Mouse (Mus musculus) liver, embryonic 16.5 days (tissue): ENCODE results near the gene Mrpl2. TPM values are rescaled to one million over a fixed set of nuclear protein-coding genes. Genes with fewer than 3 reads are reported as not detected.

Source experiments
- ATAC-seq: fragments of 200-750 bp; cut with Nextera tagmentation; 2 replicates; pipeline ENCODE4 v1.8.0; 2017; ENCODE audit warnings: low read depth, mild to moderate bottlenecking, moderate number of reproducible peaks, moderate library complexity
- H3K27ac ChIP-seq: fragments of 300-500 bp; sonication (generic); 2 replicates; pipeline ENCODE4 v1.5.1; 2014; ENCODE audit warnings: mild to moderate bottlenecking, low read length
- H3K27me3 ChIP-seq: fragments of 300-500 bp; sonication (generic); 2 replicates; pipeline ENCODE4 v1.6.1; 2014; ENCODE audit warnings: low read depth, low read length, mixed read lengths; ENCODE audit not compliant: control insufficient read depth, insufficient read depth
- H3K36me3 ChIP-seq: fragments of 300-500 bp; sonication (generic); 2 replicates; pipeline ENCODE4 v1.6.1; 2014; ENCODE audit warnings: mild to moderate bottlenecking; ENCODE audit not compliant: control insufficient read depth, insufficient read depth
- H3K4me1 ChIP-seq: fragments of 300-500 bp; sonication (generic); 2 replicates; pipeline ENCODE4 v1.6.1; 2014; ENCODE audit warnings: low read depth, low read length, mixed read lengths; ENCODE audit not compliant: control insufficient read depth
- H3K4me2 ChIP-seq: fragments of 300-500 bp; sonication (generic); 2 replicates; pipeline ENCODE4 v1.6.1; 2014; ENCODE audit warnings: low read depth, low read length, mixed read lengths
- H3K4me3 ChIP-seq: fragments of 300-500 bp; sonication (generic); 2 replicates; pipeline ENCODE4 v1.5.1; 2014; ENCODE audit warnings: low read depth, mild to moderate bottlenecking, low read length
- H3K9ac ChIP-seq: fragments of 300-500 bp; sonication (generic); 2 replicates; pipeline ENCODE4 v1.6.1; 2014; ENCODE audit warnings: low read depth, low read length
- H3K9me3 ChIP-seq: fragments of 300-500 bp; sonication (generic); replicated peaks from 2 replicates; pipeline ENCODE4 v1.6.1; 2016; ENCODE audit warnings: low read length; ENCODE audit not compliant: control insufficient read depth
- WGBS: fragments of 180-500 bp; shearing (Covaris S2); extraction: QIAGEN DNeasy Blood & Tissue Kit; methylation state at CpG from one replicate; pipeline ENCODE4 v1.1.7; 2014; ENCODE audit not compliant: insufficient replicate concordance; 5-methylcytosine and 5-hydroxymethylcytosine counted together
- polyA plus RNA-seq: library from polyadenylated mRNA; unstranded; fragments of >200 nt; fragmentation: Nextera tagmentation; extraction: Ambion mirVana; gene quantifications from 2 replicates; pipeline ENCODE4 v1.2.1, GENCODE M21; 2015

The Mrpl2 gene
- polyA plus RNA-seq, 1 experiment from 2014 or later: 58.1 TPM

DNA sequence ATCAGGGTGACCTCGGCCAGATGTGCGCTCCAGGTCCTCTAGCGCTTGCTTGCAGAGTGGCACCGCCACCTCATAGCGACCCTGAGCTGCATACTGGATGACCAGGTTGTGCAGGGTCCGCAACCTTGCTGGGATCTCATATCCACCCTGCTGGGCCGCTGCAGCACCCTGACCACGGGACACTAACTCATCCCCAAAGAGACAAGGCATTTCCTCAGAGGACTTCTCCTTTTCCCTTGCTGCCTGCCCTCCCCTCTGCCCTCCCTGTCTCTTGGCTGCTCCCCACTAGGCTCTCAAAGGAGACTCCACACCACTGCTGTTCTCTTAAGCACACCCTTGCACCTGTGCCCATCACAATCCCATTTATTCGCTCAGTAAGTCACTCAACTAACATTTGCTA lies 6.1 kb upstream of the Mrpl2 start:
- ATAC-seq: no peak
- 39% methylated on average over 9 of the region's 9 CpGs for WGBS

DNA sequence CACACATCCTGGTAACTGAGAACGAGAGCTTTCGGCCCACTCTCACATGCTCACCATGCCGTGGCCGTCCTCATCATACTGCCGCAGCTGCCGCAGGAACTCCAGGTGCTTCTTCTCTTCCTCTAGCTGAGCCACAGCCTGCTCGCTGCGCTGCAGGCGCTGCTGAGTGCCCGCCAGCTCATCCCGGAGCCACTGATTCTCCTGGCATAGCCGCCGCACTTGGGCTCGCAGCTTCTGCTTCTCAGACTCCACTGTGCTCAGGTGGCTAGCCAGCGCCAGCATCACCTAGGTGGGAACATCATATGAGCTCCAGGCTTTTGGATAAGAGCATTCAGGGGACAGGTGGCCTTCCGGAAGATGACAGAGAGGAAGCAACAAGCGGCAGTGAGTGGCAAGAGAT lies 4.0 kb upstream of the Mrpl2 start:
- H3K4me2 ChIP-seq: no peak overlapping the region
- no peak for ATAC-seq
- whole genome bisulfite sequencing: 83% methylated on average over 17 of the region's 17 CpGs

More for the DNA sequence above, 6.1 kb upstream of the Mrpl2 start:
- Histone ChIP-seq H3K9ac (no peak overlapping the region), H3K4me1 (peaks cover 8% of the 10 kb centered on the region), H3K27me3 (no peaks in the 10 kb centered on the region), H3K36me3 (no peaks in the 10 kb centered on the region), H3K27ac (no peak overlapping the region), H3K9me3 (no peaks in the 10 kb centered on the region), H3K4me2 (no peak overlapping the region), H3K4me3 (no peak overlapping the region)

DNA sequence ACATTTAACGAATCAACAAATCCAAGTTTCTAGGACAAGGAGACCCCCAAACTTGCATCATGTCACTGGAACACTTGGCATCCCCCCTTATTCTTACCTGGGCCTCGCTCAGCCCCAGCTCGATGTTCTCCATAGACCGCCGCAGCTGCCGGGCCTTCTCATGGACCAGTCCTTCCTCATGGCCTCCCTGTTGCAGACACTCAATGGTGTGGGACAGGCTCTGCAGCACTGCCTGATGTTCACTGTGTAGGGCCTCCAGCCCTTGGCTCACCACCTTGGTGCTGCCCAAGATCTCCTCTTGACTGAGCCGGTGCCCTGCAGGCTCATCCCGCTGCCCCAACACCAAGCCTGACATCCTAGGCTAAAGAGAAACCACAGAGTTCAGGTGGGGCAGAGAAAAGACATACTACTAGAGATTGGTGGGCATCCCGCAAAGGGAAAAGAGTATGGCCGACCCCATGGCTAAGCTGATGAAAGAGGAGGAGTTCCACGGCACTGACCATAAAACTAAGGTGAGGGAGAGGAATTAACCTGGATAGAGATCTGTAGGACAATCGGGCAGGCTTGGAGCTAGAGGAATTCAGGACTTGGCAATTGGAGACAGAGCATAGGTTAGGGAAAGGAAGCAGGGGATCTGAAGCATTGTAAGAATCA lies 1.8 kb upstream of the Mrpl2 start:
- H3K4me1 ChIP-seq: peaks cover 24% of the 10 kb centered on the region
- H3K4me2 ChIP-seq: peak overlapping the region; percentile 96; the same call in 1 of the 2 replicates
- WGBS: 77% methylated on average over 12 of the region's 12 CpGs
- no peak overlapping the region; the same call in 1 of the 2 replicates for H3K4me3 ChIP-seq
- no peak overlapping the region for H3K27ac ChIP-seq
- no peak overlapping the region for H3K9ac ChIP-seq
- H3K9me3 ChIP-seq: no peaks in the 10 kb centered on the region
- no peaks in the 10 kb centered on the region for H3K27me3 ChIP-seq
- no peak for ATAC-seq
- no peaks in the 10 kb centered on the region for H3K36me3 ChIP-seq

More for the DNA sequence above, 4.0 kb upstream of the Mrpl2 start:
- Histone ChIP-seq H3K9ac (no peak overlapping the region), H3K4me1 (peaks cover 20% of the 10 kb centered on the region), H3K9me3 (no peaks in the 10 kb centered on the region), H3K36me3 (no peaks in the 10 kb centered on the region), H3K27ac (no peak overlapping the region), H3K27me3 (no peaks in the 10 kb centered on the region), H3K4me3 (no peak overlapping the region)

DNA sequence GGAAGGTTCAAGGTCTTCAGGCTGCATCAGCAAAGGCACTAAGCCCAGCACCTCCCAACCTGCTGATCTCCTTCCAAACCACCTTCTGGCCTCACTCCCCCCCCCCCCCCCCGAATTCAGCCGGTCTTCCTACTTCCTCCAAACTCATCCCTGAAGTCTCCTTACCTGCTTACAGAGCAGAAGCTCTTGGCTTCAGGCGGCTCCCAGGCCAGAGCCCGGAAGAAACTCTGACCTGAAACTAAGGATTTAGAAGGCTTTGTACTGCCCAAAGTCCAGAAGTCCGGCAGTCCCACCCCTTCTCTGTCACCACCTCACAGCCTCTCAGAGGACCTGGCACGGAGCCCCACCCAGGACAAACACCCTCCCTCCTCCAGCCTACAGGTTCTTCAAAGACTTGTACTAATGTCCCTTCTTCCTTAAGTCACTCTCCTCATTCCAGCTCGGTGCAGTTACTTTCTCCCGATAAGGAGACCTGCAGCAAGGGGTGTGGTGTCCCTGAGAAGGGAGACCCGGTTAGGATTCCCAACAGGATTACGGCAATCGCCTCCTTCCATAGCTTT lies 1.0 kb upstream of the Mrpl2 start:
- H3K36me3 ChIP-seq: no peaks in the 10 kb centered on the region
- WGBS: 12% methylated on average over 11 of the region's 11 CpGs
- peaks cover 28% of the 10 kb centered on the region for H3K4me1 ChIP-seq
- ATAC-seq: peak; percentile 14; the same call in 1 of the 2 replicates
- H3K9me3 ChIP-seq: no peaks in the 10 kb centered on the region
- peak overlapping the region; percentile 78 for H3K27ac ChIP-seq
- H3K9ac ChIP-seq: peak overlapping the region; percentile 75
- peak overlapping the region; percentile 96 for H3K4me2 ChIP-seq
- H3K27me3 ChIP-seq: no peaks in the 10 kb centered on the region
- H3K4me3 ChIP-seq: peak overlapping the region; percentile 94

DNA sequence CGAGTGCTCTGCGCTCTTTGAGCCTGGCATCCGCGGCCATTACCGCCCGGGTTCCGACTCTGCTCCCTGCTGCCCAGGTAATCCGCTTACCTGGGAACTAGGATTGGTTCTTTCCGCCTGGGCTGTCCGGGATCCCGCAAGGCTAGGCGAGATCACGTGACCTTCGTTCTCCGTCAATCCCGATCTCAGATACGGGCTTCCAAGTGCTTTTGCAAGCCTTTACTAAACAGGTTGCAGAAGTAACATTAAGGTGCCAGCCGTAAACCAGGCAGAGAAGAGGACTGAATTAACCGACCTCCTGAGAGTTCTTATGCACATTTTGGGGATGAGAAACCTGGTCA lies 263 bp downstream of the Mrpl2 start:
- Histone ChIP-seq H3K9ac (peak overlapping the region; percentile 85), H3K27ac (peak overlapping the region; percentile 80), H3K36me3 (no peaks in the 10 kb centered on the region), H3K4me1 (peaks cover 37% of the 10 kb centered on the region), H3K9me3 (no peaks in the 10 kb centered on the region), H3K4me3 (peak overlapping the region; percentile 94), H3K4me2 (peak overlapping the region; percentile 96), H3K27me3 (no peaks in the 10 kb centered on the region)
- WGBS: under 1% methylated on average over 19 of the region's 19 CpGs
- peak; percentile 33 for ATAC-seq

DNA sequence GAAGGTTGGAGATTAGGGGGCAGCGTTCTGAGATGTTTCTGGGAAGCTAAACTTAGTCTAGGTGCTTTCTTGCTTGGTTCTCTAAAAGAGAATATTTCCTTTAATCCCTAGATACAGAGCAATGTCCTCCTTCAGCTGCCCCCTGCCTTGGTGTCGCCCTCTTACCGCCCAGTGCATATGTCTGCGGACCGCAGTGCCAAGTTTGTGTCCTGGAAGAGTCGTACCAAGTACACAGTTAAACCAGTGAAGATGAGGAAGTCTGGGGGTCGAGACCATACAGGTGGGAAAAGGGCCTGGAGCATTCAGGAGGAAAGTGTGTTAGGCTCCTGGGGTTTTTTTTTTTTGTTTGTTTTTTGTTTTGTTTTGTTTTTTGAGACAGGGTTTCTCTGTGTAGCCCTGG lies 1.2 kb downstream of the Mrpl2 start:
- Histone ChIP-seq H3K27ac (no peak overlapping the region), H3K27me3 (no peaks in the 10 kb centered on the region), H3K4me2 (peak overlapping the region; percentile 96), H3K4me1 (peaks cover 45% of the 10 kb centered on the region), H3K4me3 (no peak overlapping the region; the same call in 1 of the 2 replicates), H3K9me3 (no peaks in the 10 kb centered on the region), H3K9ac (no peak overlapping the region), H3K36me3 (no peaks in the 10 kb centered on the region)
- ATAC-seq: no peak
- WGBS: 78% methylated on average over 7 of the region's 7 CpGs

DNA sequence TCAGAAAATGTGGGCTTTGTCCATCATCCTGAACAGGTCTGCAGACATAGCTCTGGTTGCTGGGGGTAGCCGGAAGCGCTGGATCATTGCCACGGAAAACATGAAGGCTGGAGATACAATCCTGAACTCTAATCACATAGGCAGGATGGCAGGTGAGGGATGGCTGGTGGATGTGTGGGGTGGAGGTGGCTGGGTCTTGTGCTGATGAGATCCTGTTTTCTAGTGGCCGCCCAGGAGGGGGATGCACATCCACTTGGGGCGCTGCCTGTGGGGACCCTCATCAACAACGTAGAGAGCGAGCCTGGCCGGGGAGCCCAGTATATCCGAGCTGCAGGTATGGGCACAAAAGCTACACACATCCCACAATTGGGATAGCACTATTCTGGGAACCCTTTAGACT lies 2.4 kb downstream of the Mrpl2 start:
- H3K4me2 ChIP-seq: no peak overlapping the region
- H3K27ac ChIP-seq: no peak overlapping the region
- no peak for ATAC-seq
- H3K4me1 ChIP-seq: peaks cover 45% of the 10 kb centered on the region
- H3K9ac ChIP-seq: no peak overlapping the region
- H3K27me3 ChIP-seq: no peaks in the 10 kb centered on the region
- H3K4me3 ChIP-seq: no peak overlapping the region
- H3K36me3 ChIP-seq: peaks cover 2% of the 10 kb centered on the region; the same call in 1 of the 2 replicates
- WGBS: 81% methylated on average over 9 of the region's 9 CpGs
- H3K9me3 ChIP-seq: no peaks in the 10 kb centered on the region

DNA sequence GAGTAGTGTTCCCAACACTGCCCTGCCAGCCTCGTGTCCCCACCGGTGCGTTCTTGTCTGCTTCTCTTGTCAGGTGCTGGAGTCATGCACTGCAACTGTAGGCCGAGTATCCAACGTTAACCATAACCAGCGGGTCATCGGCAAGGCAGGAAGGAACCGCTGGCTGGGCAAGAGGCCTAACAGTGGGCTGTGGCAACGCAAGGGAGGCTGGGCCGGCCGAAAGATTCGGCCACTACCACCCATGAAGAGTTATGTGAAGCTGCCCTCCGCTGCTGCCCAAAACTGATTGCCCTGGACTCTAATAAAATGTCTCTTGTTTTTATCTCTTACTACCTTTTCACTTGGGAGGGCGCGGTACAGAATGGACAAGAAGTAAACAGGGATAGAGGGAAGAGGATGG lies 3.8 kb downstream of the Mrpl2 start:
- WGBS: 22% methylated on average over 15 of the region's 15 CpGs
- Histone ChIP-seq H3K9ac (peak overlapping the region; percentile 77), H3K9me3 (no peaks in the 10 kb centered on the region), H3K4me2 (peak overlapping the region; percentile 87), H3K4me3 (peak overlapping the region; percentile 71), H3K27me3 (no peaks in the 10 kb centered on the region), H3K4me1 (peaks cover 38% of the 10 kb centered on the region), H3K36me3 (peaks cover 7% of the 10 kb centered on the region), H3K27ac (peak overlapping the region; percentile 75)
- ATAC-seq: no peak

DNA sequence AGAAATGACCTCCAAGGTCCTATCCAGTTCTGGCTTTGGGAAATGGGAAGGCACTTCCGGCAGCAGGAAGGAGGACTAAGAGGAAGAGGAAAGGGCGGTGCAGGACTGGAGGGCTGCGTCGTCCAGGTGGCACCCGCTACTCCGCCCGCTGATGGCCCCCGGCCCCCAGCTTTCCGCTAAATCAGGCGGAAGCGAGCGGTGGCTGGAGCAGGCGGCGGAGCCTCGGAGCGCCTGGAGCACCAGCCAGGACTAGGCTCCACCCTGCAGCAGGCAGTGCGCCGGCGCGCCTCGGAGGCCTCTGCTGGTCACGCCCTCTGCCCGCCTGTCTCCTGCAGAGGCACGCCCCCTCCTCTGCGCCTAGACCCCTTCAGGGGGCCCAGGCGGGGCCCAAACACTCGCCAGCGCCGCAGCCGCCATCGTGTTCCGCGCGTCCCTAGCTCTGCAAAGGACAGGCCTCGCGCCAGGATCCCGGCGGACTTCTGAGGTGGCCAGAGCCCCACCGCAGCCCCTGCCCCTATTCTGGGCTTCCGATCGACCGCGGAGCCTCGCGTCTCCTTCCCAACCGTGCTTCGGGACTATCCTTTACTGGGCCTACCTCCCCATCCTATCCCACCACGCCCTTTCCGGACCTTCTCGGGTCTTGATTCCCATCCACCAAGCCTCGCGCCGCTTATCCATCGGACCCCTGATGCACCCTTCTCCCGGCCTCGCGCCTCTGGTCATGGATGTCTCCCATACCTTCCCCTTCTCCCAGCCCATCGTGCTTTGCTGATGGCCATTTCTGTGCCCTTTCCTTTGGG lies 4.4 kb downstream of the Mrpl2 start, which contains the start of gene Cul7:
Gene Cul7, plus strand, starts transcription at position 106 of the 800 bp plus-strand sequence.
- H3K36me3 ChIP-seq: peaks cover 8% of the 10 kb centered on the region

More for the DNA sequence above, 4.4 kb downstream of the Mrpl2 start, which contains the start of gene Cul7:
- Histone ChIP-seq H3K4me1 (peaks cover 32% of the 10 kb centered on the region), H3K4me3 (peak within 1 kb of the TSS; percentile 71), H3K9me3 (no peaks in the 10 kb centered on the region), H3K4me2 (peak within 1 kb of the TSS; percentile 87), H3K9ac (peak within 1 kb of the TSS; percentile 77), H3K27me3 (no peaks in the 10 kb centered on the region), H3K27ac (peak within 1 kb of the TSS; percentile 75)
- under 1% methylated on average over 51 of the region's 58 CpGs for WGBS
- peak; percentile 83 for ATAC-seq
